Mouse (Mus musculus) limb, embryonic 11.5 days (tissue): ENCODE data around the gene Sh3glb1. TPM values are rescaled to one million over a fixed set of nuclear protein-coding genes. Genes with fewer than 3 reads are reported as not detected.

Source experiments
- ATAC-seq: fragments of 200-750 bp; cut with Nextera tagmentation; 2 replicates; pipeline ENCODE4 v1.8.0; 2017; ENCODE audit warnings: low read depth; ENCODE audit not compliant: insufficient number of reproducible peaks, low FRiP score, low TSS enrichment
- DNase-seq: peaks from one replicate; pipeline ENCODE4 v3.0.0-alpha.2; 2015; ENCODE audit warnings: low spot score
- H3K27ac ChIP-seq: fragments of 300-500 bp; sonication (generic); replicated peaks from 2 replicates; pipeline ENCODE4 v1.5.1; 2014; ENCODE audit warnings: low read depth, mild to moderate bottlenecking, low read length
- H3K27me3 ChIP-seq: fragments of 300-500 bp; sonication (generic); 2 replicates; pipeline ENCODE4 v1.6.1; 2014; ENCODE audit warnings: mild to moderate bottlenecking, low read length, mixed read lengths; ENCODE audit not compliant: control insufficient read depth, insufficient read depth
- H3K36me3 ChIP-seq: fragments of 300-500 bp; sonication (generic); 2 replicates; pipeline ENCODE4 v1.6.1; 2014; ENCODE audit warnings: mild to moderate bottlenecking, low read length, moderate library complexity, mixed read lengths; ENCODE audit not compliant: control insufficient read depth, insufficient read depth
- H3K4me1 ChIP-seq: fragments of 300-500 bp; sonication (generic); 2 replicates; pipeline ENCODE4 v1.6.1; 2014; ENCODE audit warnings: low read length, mixed read lengths; ENCODE audit not compliant: control insufficient read depth, insufficient read depth
- H3K4me2 ChIP-seq: fragments of 300-500 bp; sonication (generic); 2 replicates; pipeline ENCODE4 v1.6.1; 2014; ENCODE audit warnings: low read depth, mild to moderate bottlenecking, moderate library complexity; ENCODE audit not compliant: severe bottlenecking
- H3K4me3 ChIP-seq: fragments of 300-500 bp; sonication (generic); 2 replicates; pipeline ENCODE4 v1.5.1; 2014; ENCODE audit warnings: low read depth, low read length
- H3K9ac ChIP-seq: fragments of 300-500 bp; sonication (generic); 2 replicates; pipeline ENCODE4 v1.6.1; 2014; ENCODE audit warnings: mild to moderate bottlenecking, low read length
- H3K9me3 ChIP-seq: fragments of 300-500 bp; sonication (generic); 2 replicates; pipeline ENCODE4 v1.6.1; 2016; ENCODE audit warnings: low read length; ENCODE audit not compliant: control insufficient read depth
- WGBS: fragments of 180-500 bp; shearing (Covaris S2); extraction: QIAGEN DNeasy Blood & Tissue Kit; methylation state at CpG from one replicate; pipeline ENCODE4 v1.1.7; 2014; 5-methylcytosine and 5-hydroxymethylcytosine counted together
- polyA plus RNA-seq: library from polyadenylated mRNA; unstranded; fragments of >200 nt; fragmentation: Nextera tagmentation; extraction: Ambion mirVana; gene quantifications from 2 replicates; pipeline ENCODE4 v1.2.1, GENCODE M21; 2014

Gene Sh3glb1
- polyA plus RNA-seq, 1 experiment from 2014 or later = 92.2 TPM

GRCm38 (mm10) chr3:144672016-144672415 is 48.1 kb downstream of the Sh3glb1 start:
- Histone ChIP-seq H3K27ac (no peak overlapping the region), H3K9ac (no peak overlapping the region), H3K9me3 (no peaks in the 10 kb centered on the region), H3K4me3 (no peak overlapping the region), H3K27me3 (no peaks in the 10 kb centered on the region), H3K4me2 (no peak overlapping the region), H3K4me1 (no peaks in the 10 kb centered on the region), H3K36me3 (no peaks in the 10 kb centered on the region)
- 82% methylated on average over 8 of the region's 8 CpGs for WGBS
- DNase-seq = no peak
- no peak for ATAC-seq

GRCm38 (mm10) chr3:144669944-144670874 is 49.9 kb downstream of the Sh3glb1 start:
- Histone ChIP-seq H3K27ac (no peak overlapping the region), H3K9me3 (no peaks in the 10 kb centered on the region), H3K4me2 (no peak overlapping the region), H3K4me1 (no peaks in the 10 kb centered on the region), H3K36me3 (no peaks in the 10 kb centered on the region), H3K9ac (no peak overlapping the region), H3K27me3 (no peaks in the 10 kb centered on the region), H3K4me3 (no peak overlapping the region)
- WGBS = 71% methylated on average over 14 of the region's 14 CpGs
- ATAC-seq = no peak
- DNase-seq = no peak

GRCm38 (mm10) chr3:144669457-144669864 is 50.7 kb downstream of the Sh3glb1 start:
- H3K4me3 ChIP-seq = no peak overlapping the region
- H3K27me3 ChIP-seq = no peaks in the 10 kb centered on the region
- ATAC-seq = no peak
- H3K4me1 ChIP-seq = 0 out of 2 replicates have a peak, but pooled peaks cover 3% of the 10 kb centered on the region
- no peak overlapping the region for H3K27ac ChIP-seq
- WGBS = 86% methylated on average over 11 of the region's 11 CpGs
- no peak overlapping the region for H3K4me2 ChIP-seq
- no peak for DNase-seq
- no peak overlapping the region for H3K9ac ChIP-seq
- no peaks in the 10 kb centered on the region for H3K36me3 ChIP-seq
- no peaks in the 10 kb centered on the region for H3K9me3 ChIP-seq

GRCm38 (mm10) chr3:144668949-144669348 is 51.2 kb downstream of the Sh3glb1 start:
- Histone ChIP-seq H3K9ac (no peak overlapping the region), H3K27me3 (no peaks in the 10 kb centered on the region), H3K4me2 (no peak overlapping the region), H3K36me3 (no peaks in the 10 kb centered on the region), H3K9me3 (no peaks in the 10 kb centered on the region), H3K27ac (no peak overlapping the region), H3K4me3 (no peak overlapping the region), H3K4me1 (0 out of 2 replicates have a peak, but pooled peaks cover 3% of the 10 kb centered on the region)
- ATAC-seq (no peak), DNase-seq (no peak)
- WGBS = 91% methylated on average over 2 of the region's 2 CpGs

- H3K4me2 ChIP-seq = no peak overlapping the region
- WGBS = 92% methylated on average over 9 of the region's 9 CpGs
- ATAC-seq = no peak
- H3K4me3 ChIP-seq = no peak overlapping the region
- DNase-seq = no peak
- no peaks in the 10 kb centered on the region for H3K9me3 ChIP-seq
- H3K27me3 ChIP-seq = no peaks in the 10 kb centered on the region
- no peak overlapping the region for H3K27ac ChIP-seq
- no peak overlapping the region for H3K9ac ChIP-seq
- 0 out of 2 replicates have a peak, but pooled peaks cover 3% of the 10 kb centered on the region for H3K4me1 ChIP-seq
- no peaks in the 10 kb centered on the region for H3K36me3 ChIP-seq
Measured at GRCm38 (mm10) chr3:144668039-144668438, 52.1 kb downstream of the Sh3glb1 start.

GRCm38 (mm10) chr3:144664363-144665299 is 55.5 kb downstream of the Sh3glb1 start:
- no peak overlapping the region for H3K27ac ChIP-seq
- no peaks in the 10 kb centered on the region for H3K27me3 ChIP-seq
- H3K36me3 ChIP-seq = no peaks in the 10 kb centered on the region
- no peak overlapping the region for H3K4me2 ChIP-seq
- no peak overlapping the region for H3K9ac ChIP-seq
- WGBS = 38% methylated on average over 22 of the region's 22 CpGs
- ATAC-seq (no peak), DNase-seq (peak; percentile 37)
- no peak overlapping the region for H3K4me3 ChIP-seq
- 0 out of 2 replicates have a peak, but pooled peaks cover 3% of the 10 kb centered on the region for H3K4me1 ChIP-seq
- H3K9me3 ChIP-seq = no peaks in the 10 kb centered on the region

GRCm38 (mm10) chr3:144663415-144664093 is 56.6 kb downstream of the Sh3glb1 start:
- ATAC-seq (no peak), DNase-seq (no peak)
- no peak overlapping the region for H3K27ac ChIP-seq
- no peaks in the 10 kb centered on the region for H3K36me3 ChIP-seq
- H3K9me3 ChIP-seq = no peaks in the 10 kb centered on the region
- no peak overlapping the region for H3K9ac ChIP-seq
- H3K27me3 ChIP-seq = no peaks in the 10 kb centered on the region
- no peak overlapping the region for H3K4me3 ChIP-seq
- H3K4me2 ChIP-seq = no peak overlapping the region
- 87% methylated on average over 7 of the region's 7 CpGs for WGBS
- H3K4me1 ChIP-seq = 0 out of 2 replicates have a peak, but pooled peaks cover 3% of the 10 kb centered on the region
